Mouse (Mus musculus) heart, adult 2 months (tissue): Measurements from ENCODE around the gene Tnfrsf26.

Experiments used
- CTCF ChIP-seq: fragments of 200-600 bp; IDR thresholded peaks from 2 replicates; pipeline ENCODE4 v1.8.1; 2022; ENCODE audit warnings: antibody characterized with exemption, mild to moderate bottlenecking, moderate library complexity
- EP300 ChIP-seq: fragments of 200-500 bp; IDR thresholded peaks from 2 replicates; pipeline ENCODE4 v1.6.1; 2011; ENCODE audit warnings: low read depth, low read length, control low read depth; ENCODE audit not compliant: insufficient read depth
- POLR2A ChIP-seq: fragments of 200-500 bp; IDR thresholded peaks from 2 replicates; pipeline ENCODE4 v1.6.1; 2011; ENCODE audit warnings: mild to moderate bottlenecking, low read depth, low read length, control low read depth; ENCODE audit not compliant: insufficient read depth

DNA sequence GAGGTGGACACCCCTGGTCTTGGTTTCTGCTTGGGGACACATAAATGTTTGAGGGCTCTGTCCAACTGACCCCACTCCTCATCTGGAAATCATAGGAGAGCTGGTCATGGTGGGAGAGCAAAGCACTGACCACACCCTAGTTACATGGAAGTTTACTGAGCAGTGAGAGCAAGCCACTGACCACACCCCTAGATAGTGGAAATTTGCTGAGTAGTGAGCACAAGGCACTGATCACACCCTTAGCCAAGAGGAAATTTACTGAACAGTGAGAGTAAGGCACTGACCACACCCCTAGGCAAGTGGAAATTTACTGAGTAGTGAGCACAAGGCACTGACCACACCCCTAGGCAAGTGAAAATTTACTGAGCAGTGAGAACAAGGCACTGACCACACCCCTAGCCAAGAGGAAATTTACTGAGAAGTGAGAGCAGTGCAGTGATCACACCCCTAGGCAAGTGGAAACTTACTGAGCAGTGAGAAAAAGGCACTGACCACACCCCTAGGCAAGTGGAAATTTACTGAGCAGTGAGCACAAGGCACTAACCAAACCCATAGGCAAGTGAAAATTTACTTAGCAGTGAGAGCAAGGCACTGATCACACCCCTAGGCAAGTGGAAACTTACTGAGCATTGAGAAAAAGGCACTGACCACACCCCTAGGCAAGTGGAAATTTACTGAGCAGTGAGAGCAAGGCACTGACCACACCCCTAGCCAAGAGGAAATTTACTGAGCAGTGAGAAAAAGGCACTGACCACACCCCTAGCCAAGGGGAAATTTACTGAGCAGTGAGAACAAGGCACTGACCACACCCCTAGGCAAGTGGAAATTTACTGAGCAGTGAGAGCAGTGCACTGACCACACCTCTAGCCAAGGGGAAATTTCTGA, 38.1 kb upstream of the Tnfrsf26 start:
- TF ChIP-seq CTCF: no peak
- no peak for TF ChIP-seq POLR2A
- TF ChIP-seq EP300: no peak
